12 mouse cellular contexts compared by ENCODE assay signal in genomic region chr13:37863643-37864042, GRCm38 (mm10).
A peak's percentile ranks its signal among the peaks of the same experiment; 100 is the strongest.
DNase-seq lines count a peak whose midpoint lies in the region; ATAC-seq and TF ChIP-seq lines count a peak whose summit lies in the region.
"Had no signal": no experiment of that assay in that cellular context is flagged by ENCODE, and none has a peak within 500 bp of the region (broad histone marks: within the 10 kb centered on the region; RNA-seq: fewer than 3 reads in every experiment).

No protein-coding gene starts in this region.

- no peak overlapping the region for H3K9ac ChIP-seq in heart, embryonic 15.5 days
- H3K9ac ChIP-seq in lung, embryonic 15.5 days = no peak overlapping the region
- H3K9ac ChIP-seq in liver, postnatal 0 days (replicated peaks) = no peak overlapping the region
- no peak overlapping the region for H3K9ac ChIP-seq in forebrain, postnatal 0 days

- no peak for TF ChIP-seq EP300 in liver, postnatal 0 days (IDR thresholded peaks at IDR 0.05; ENCODE audit: low read depth)

- no peak overlapping the region for H3K4me3 ChIP-seq in heart, embryonic 15.5 days
- H3K4me3 ChIP-seq in lung, embryonic 15.5 days = no peak overlapping the region
- no peak overlapping the region for H3K4me3 ChIP-seq in embryonic fibroblast, embryonic 13.5 days (ENCODE audit: insufficient read depth, low read length)
- no peak overlapping the region for H3K4me3 ChIP-seq in liver, postnatal 0 days (ENCODE audit: low read depth, low read length)
- H3K4me3 ChIP-seq in forebrain, postnatal 0 days (ENCODE audit: low read depth, low read length) = no peak overlapping the region

- no peaks in the 10 kb centered on the region for H3K27me3 ChIP-seq in heart, embryonic 15.5 days
- H3K27me3 ChIP-seq in lung, embryonic 15.5 days = no peaks in the 10 kb centered on the region
- no peaks in the 10 kb centered on the region for H3K27me3 ChIP-seq in liver, postnatal 0 days (ENCODE audit: insufficient read depth, low read length)
- H3K27me3 ChIP-seq in forebrain, postnatal 0 days (ENCODE audit: insufficient read depth, low read length) = no peaks in the 10 kb centered on the region

- peak overlapping the region; percentile 65 for H3K27ac ChIP-seq in heart, embryonic 15.5 days
- peak overlapping the region; percentile 86 for H3K27ac ChIP-seq in lung, embryonic 15.5 days
- peak overlapping the region; percentile 81; the same call in 1 of the 2 replicates for H3K27ac ChIP-seq in embryonic fibroblast, embryonic 13.5 days (ENCODE audit: insufficient read depth, low read length)
- H3K27ac ChIP-seq in liver, postnatal 0 days (ENCODE audit: low read depth) = peak overlapping the region; percentile 80
- H3K27ac ChIP-seq in forebrain, postnatal 0 days (ENCODE audit: low read depth, low read length) = no peak overlapping the region

- no peak for ATAC-seq in heart, embryonic 15.5 days (replicated peaks; ENCODE audit: insufficient number of reproducible peaks, insufficient read depth, low FRiP score, low read depth)
- no peak for ATAC-seq in lung, embryonic 15.5 days (ENCODE audit: borderline replicate concordance, extremely low read depth, low FRiP score, low TSS enrichment)
- no peak for ATAC-seq in liver, postnatal 0 days
- no peak for ATAC-seq in forebrain, postnatal 0 days
- ATAC-seq: midbrain, embryonic 16.5 days had no signal

- DNase-seq in heart, adult 18-20 months = no peak
- no peak for DNase-seq in lung, postnatal 4 days
- DNase-seq in liver, postnatal 0 days = no peak
- DNase-seq in forebrain, postnatal 0 days = no peak
- DNase-seq in left cerebral cortex, postnatal 4 days = no peak
- DNase-seq: heart, postnatal 10 days; kidney, postnatal 36 days; right cerebral cortex, postnatal 14 days had no signal

- intact Hi-C loops in left cerebral cortex, postnatal 4 days (cut with DNase I) = no loop called here

- WGBS in heart, embryonic 15.5 days = 61% methylated on average over 5 of the region's 5 CpGs
- WGBS in lung, embryonic 15.5 days = 50% methylated on average over 5 of the region's 5 CpGs
- 43% methylated on average over 5 of the region's 5 CpGs for WGBS in liver, postnatal 0 days (ENCODE audit: insufficient replicate concordance)
- 86% methylated on average over 5 of the region's 5 CpGs for WGBS in forebrain, postnatal 0 days

- peaks cover 62% of the 10 kb centered on the region for H3K4me1 ChIP-seq in heart, embryonic 15.5 days (replicated peaks)
- H3K4me1 ChIP-seq in lung, embryonic 15.5 days = peaks cover 55% of the 10 kb centered on the region
- peaks cover 16% of the 10 kb centered on the region for H3K4me1 ChIP-seq in embryonic fibroblast, embryonic 13.5 days (ENCODE audit: control insufficient read depth, insufficient read depth, low read length)
- peaks cover 83% of the 10 kb centered on the region for H3K4me1 ChIP-seq in liver, postnatal 0 days (ENCODE audit: insufficient read depth)
- 0 out of 2 replicates have a peak, but pooled peaks cover 3% of the 10 kb centered on the region for H3K4me1 ChIP-seq in forebrain, postnatal 0 days (ENCODE audit: insufficient read depth)

- TF ChIP-seq CTCF in embryonic fibroblast, embryonic 13.5 days (IDR thresholded peaks at IDR 0.05; ENCODE audit: borderline replicate concordance, insufficient read depth, low read length) = no peak
- TF ChIP-seq CTCF in liver, postnatal 0 days (IDR thresholded peaks at IDR 0.05; ENCODE audit: low read depth) = no peak
- TF ChIP-seq CTCF in forebrain, postnatal 0 days (IDR thresholded peaks at IDR 0.05; ENCODE audit: low read depth) = no peak

- no peak overlapping the region for H3K4me2 ChIP-seq in heart, embryonic 15.5 days
- no peak overlapping the region for H3K4me2 ChIP-seq in lung, embryonic 15.5 days
- peak overlapping the region; percentile 14; the same call in 1 of the 2 replicates for H3K4me2 ChIP-seq in liver, postnatal 0 days (ENCODE audit: low read depth, low read length)
- H3K4me2 ChIP-seq in forebrain, postnatal 0 days (ENCODE audit: low read depth) = no peak overlapping the region

- no peaks in the 10 kb centered on the region for H3K36me3 ChIP-seq in heart, embryonic 15.5 days
- H3K36me3 ChIP-seq in lung, embryonic 15.5 days = no peaks in the 10 kb centered on the region
- H3K36me3 ChIP-seq in liver, postnatal 0 days (replicated peaks; ENCODE audit: insufficient read depth, low read length) = peaks cover 4% of the 10 kb centered on the region; the same call in 1 of the 2 replicates
- no peaks in the 10 kb centered on the region for H3K36me3 ChIP-seq in forebrain, postnatal 0 days (ENCODE audit: insufficient read depth)

- H3K9me3 ChIP-seq in heart, embryonic 15.5 days (replicated peaks) = no peaks in the 10 kb centered on the region
- no peaks in the 10 kb centered on the region for H3K9me3 ChIP-seq in lung, embryonic 15.5 days
- no peaks in the 10 kb centered on the region for H3K9me3 ChIP-seq in liver, postnatal 0 days (ENCODE audit: low read length)
- no peaks in the 10 kb centered on the region for H3K9me3 ChIP-seq in forebrain, postnatal 0 days (ENCODE audit: low read length)

- TF ChIP-seq POLR2A in embryonic fibroblast, embryonic 13.5 days (IDR thresholded peaks at IDR 0.05; ENCODE audit: low read depth, low read length) = no peak
